Mouse (Mus musculus) cerebellum, adult 2 months (tissue): ENCODE measurements at regions not wholly inside any gene's neighbourhood (a gene's known extent, or its start where the extent isn't known, plus 50 kb on each side); places are given as distances from the start of the nearest gene placed in this dataset.

Experiments
- DNase-seq, 2 experiments: peaks; one replicate each; pipeline ENCODE4 v3.0.0; 2021
- H3K27ac ChIP-seq: fragments of 200-500 bp; 2 replicates; pipeline ENCODE4 v1.5.1; 2012; ENCODE audit warnings: low read length, control low read depth, inconsistent platforms; ENCODE audit not compliant: insufficient read depth
- H3K27me3 ChIP-seq: fragments of 200-500 bp; 2 replicates; pipeline ENCODE4 v1.6.1; 2012; ENCODE audit warnings: inconsistent platforms, mild to moderate bottlenecking, low read length, moderate library complexity; ENCODE audit not compliant: control insufficient read depth, insufficient read depth
- H3K4me1 ChIP-seq: fragments of 200-500 bp; 2 replicates; pipeline ENCODE4 v1.6.1; 2011; ENCODE audit warnings: low read length; ENCODE audit not compliant: control insufficient read depth, insufficient read depth
- H3K4me3 ChIP-seq: fragments of 200-500 bp; replicated peaks from 2 replicates; pipeline ENCODE3; 2011; ENCODE audit warnings: mild to moderate bottlenecking, low read depth, low read length, control low read depth; ENCODE audit not compliant: insufficient read depth
- CTCF ChIP-seq: fragments of 200-500 bp; IDR thresholded peaks from 2 replicates; pipeline ENCODE4 v1.5.1; 2011; ENCODE audit warnings: low read depth, mild to moderate bottlenecking, control low read depth, low read length, moderate library complexity, borderline replicate concordance; ENCODE audit not compliant: insufficient read depth
- POLR2A ChIP-seq: fragments of 200-500 bp; IDR thresholded peaks from 2 replicates; pipeline ENCODE4 v1.6.1; 2011; ENCODE audit warnings: low read length, control low read depth, borderline replicate concordance; ENCODE audit not compliant: insufficient read depth
- WGBS: fragments of 180-500 bp; shearing (Covaris S2); methylation state at CpG from one replicate; pipeline ENCODE4 v1.1.7; 2018; 5-methylcytosine and 5-hydroxymethylcytosine counted together

GRCm38 (mm10) chr4:53304782-53305385, 135.3 kb upstream of the Slc44a1 start:
- H3K4me1 ChIP-seq, result no peaks in the 10 kb centered on the region
- 59% methylated on average over 4 of the region's 4 CpGs for WGBS
- H3K27ac ChIP-seq, result no peak overlapping the region
- DNase-seq, result no peak
- no peaks in the 10 kb centered on the region for H3K27me3 ChIP-seq
- H3K4me3 ChIP-seq, result no peak overlapping the region
- no peak for TF ChIP-seq CTCF
- TF ChIP-seq POLR2A, result no peak

- Histone ChIP-seq H3K4me1 (no peaks in the 10 kb centered on the region), H3K4me3 (no peak overlapping the region), H3K27ac (no peak overlapping the region), H3K27me3 (no peaks in the 10 kb centered on the region)
- no peak for DNase-seq
- TF ChIP-seq POLR2A (no peak), CTCF (no peak)
- WGBS, result 81% methylated on average over 2 of the region's 2 CpGs
These were observed 135.9 kb upstream of the Slc44a1 start for GRCm38 (mm10) chr4:53304290-53304654.

GRCm38 (mm10) chr4:53303621-53304289, 136.5 kb upstream of the Slc44a1 start:
- 67% methylated on average over 4 of the region's 4 CpGs for WGBS
- no peak overlapping the region for H3K27ac ChIP-seq

GRCm38 (mm10) chr4:53297975-53298374, 138.3 kb upstream of the Abca1 start:
- TF ChIP-seq CTCF (no peak), POLR2A (no peak)
- H3K27ac ChIP-seq, result no peak overlapping the region
- no peak overlapping the region for H3K4me3 ChIP-seq
- no peaks in the 10 kb centered on the region for H3K27me3 ChIP-seq
- H3K4me1 ChIP-seq, result no peaks in the 10 kb centered on the region
- no peak for DNase-seq

More at GRCm38 (mm10) chr4:53303621-53304289, 136.5 kb upstream of the Slc44a1 start:
- no peaks in the 10 kb centered on the region for H3K27me3 ChIP-seq
- H3K4me3 ChIP-seq, result no peak overlapping the region
- no peak for TF ChIP-seq CTCF
- no peak for TF ChIP-seq POLR2A
- no peaks in the 10 kb centered on the region for H3K4me1 ChIP-seq
- no peak for DNase-seq

- Histone ChIP-seq H3K27me3 (no peaks in the 10 kb centered on the region), H3K4me1 (no peaks in the 10 kb centered on the region), H3K4me3 (no peak overlapping the region), H3K27ac (no peak overlapping the region)
- 93% methylated on average over 3 of the region's 3 CpGs for WGBS
- DNase-seq, result no peak
- TF ChIP-seq CTCF, result no peak
- no peak for TF ChIP-seq POLR2A
These were observed 132.9 kb upstream of the Abca1 start for GRCm38 (mm10) chr4:53292606-53293005.

- Histone ChIP-seq H3K27ac (no peak overlapping the region), H3K27me3 (no peaks in the 10 kb centered on the region), H3K4me3 (no peak overlapping the region), H3K4me1 (no peaks in the 10 kb centered on the region)
- DNase-seq, result peak; percentile 15 to 22
- WGBS, result 17% methylated on average over 12 of the region's 12 CpGs
- TF ChIP-seq CTCF (no peak), POLR2A (no peak)
These were observed 118.2 kb upstream of the Abca1 start for GRCm38 (mm10) chr4:53277741-53278525.

- DNase-seq, result no peak
- H3K4me3 ChIP-seq, result no peak overlapping the region
- H3K27ac ChIP-seq, result no peak overlapping the region
- TF ChIP-seq POLR2A, result no peak
- TF ChIP-seq CTCF, result no peak
- H3K27me3 ChIP-seq, result no peaks in the 10 kb centered on the region
- WGBS, result 91% methylated on average over 10 of the region's 10 CpGs
- H3K4me1 ChIP-seq, result no peaks in the 10 kb centered on the region
These were observed 110.7 kb upstream of the Abca1 start for GRCm38 (mm10) chr4:53270433-53270832.
